Mouse (Mus musculus) testis, adult 2 months (tissue): ENCODE measurements at regions not wholly inside any gene's neighbourhood (a gene's known extent, or its start where the extent isn't known, plus 50 kb on each side); places are given as distances from the start of the nearest gene placed in this dataset.

ENCODE experiments used
- H3K27ac ChIP-seq: fragments of 200-500 bp; 2 replicates; pipeline ENCODE4 v1.5.1; 2012; ENCODE audit warnings: low read depth, low read length; ENCODE audit not compliant: control insufficient read depth, insufficient read depth
- H3K27me3 ChIP-seq: fragments of 200-500 bp; 2 replicates; pipeline ENCODE4 v1.6.1; 2012; ENCODE audit warnings: mild to moderate bottlenecking, low read length, moderate library complexity; ENCODE audit not compliant: control insufficient read depth, insufficient read depth
- H3K36me3 ChIP-seq: fragments of 200-500 bp; 2 replicates; pipeline ENCODE4 v1.6.1; 2012; ENCODE audit warnings: mild to moderate bottlenecking, low read length; ENCODE audit not compliant: control insufficient read depth, insufficient read depth
- H3K4me1 ChIP-seq: fragments of 200-500 bp; 2 replicates; pipeline ENCODE4 v1.6.1; 2012; ENCODE audit warnings: low read length; ENCODE audit not compliant: control insufficient read depth, insufficient read depth
- H3K4me3 ChIP-seq: fragments of 200-500 bp; 2 replicates; pipeline ENCODE4 v1.5.1; 2012; ENCODE audit warnings: low read depth, mild to moderate bottlenecking, low read length, moderate library complexity, mixed read lengths; ENCODE audit not compliant: control insufficient read depth
- CTCF ChIP-seq: fragments of 200-500 bp; IDR thresholded peaks from 2 replicates; pipeline ENCODE4 v1.5.1; 2012; ENCODE audit warnings: low read depth, mild to moderate bottlenecking, inconsistent platforms, low read length, moderate library complexity; ENCODE audit not compliant: control insufficient read depth, insufficient read depth, insufficient replicate concordance
- POLR2A ChIP-seq: fragments of 200-500 bp; IDR thresholded peaks from 2 replicates; pipeline ENCODE4 v1.6.1; 2012; ENCODE audit warnings: low read depth, mild to moderate bottlenecking, inconsistent platforms, low read length, moderate library complexity; ENCODE audit not compliant: control insufficient read depth

GRCm38 (mm10) chr19:27142181-27142580 is 74.1 kb upstream of the Vldlr start:
- no peaks in the 10 kb centered on the region for H3K36me3 ChIP-seq
- no peaks in the 10 kb centered on the region for H3K4me1 ChIP-seq
- no peak overlapping the region for H3K4me3 ChIP-seq
- H3K27ac ChIP-seq, result no peak overlapping the region
- no peaks in the 10 kb centered on the region for H3K27me3 ChIP-seq
- TF ChIP-seq CTCF, result no peak
- TF ChIP-seq POLR2A, result no peak

GRCm38 (mm10) chr19:27147404-27147803 is 68.9 kb upstream of the Vldlr start:
- H3K4me3 ChIP-seq, result no peak overlapping the region
- H3K36me3 ChIP-seq, result no peaks in the 10 kb centered on the region
- no peaks in the 10 kb centered on the region for H3K27me3 ChIP-seq
- H3K27ac ChIP-seq, result no peak overlapping the region
- H3K4me1 ChIP-seq, result no peaks in the 10 kb centered on the region
- TF ChIP-seq POLR2A (no peak), CTCF (no peak)

GRCm38 (mm10) chr19:27148330-27148729 is 68.0 kb upstream of the Vldlr start:
- no peak overlapping the region for H3K4me3 ChIP-seq
- no peaks in the 10 kb centered on the region for H3K4me1 ChIP-seq
- no peak overlapping the region for H3K27ac ChIP-seq
- TF ChIP-seq CTCF (no peak), POLR2A (no peak)
- H3K27me3 ChIP-seq, result no peaks in the 10 kb centered on the region
- no peaks in the 10 kb centered on the region for H3K36me3 ChIP-seq

GRCm38 (mm10) chr19:27149567-27149966 is 66.7 kb upstream of the Vldlr start:
- no peaks in the 10 kb centered on the region for H3K4me1 ChIP-seq
- TF ChIP-seq POLR2A (no peak), CTCF (no peak)

GRCm38 (mm10) chr19:27161933-27162332 is 54.4 kb upstream of the Vldlr start:
- H3K4me3 ChIP-seq, result no peak overlapping the region
- TF ChIP-seq POLR2A (no peak), CTCF (no peak)
- no peaks in the 10 kb centered on the region for H3K36me3 ChIP-seq
- H3K4me1 ChIP-seq, result no peaks in the 10 kb centered on the region
- H3K27ac ChIP-seq, result no peak overlapping the region
- no peaks in the 10 kb centered on the region for H3K27me3 ChIP-seq

More at GRCm38 (mm10) chr19:27149567-27149966, 66.7 kb upstream of the Vldlr start:
- H3K27me3 ChIP-seq, result no peaks in the 10 kb centered on the region
- H3K36me3 ChIP-seq, result no peaks in the 10 kb centered on the region
- no peak overlapping the region for H3K27ac ChIP-seq
- no peak overlapping the region for H3K4me3 ChIP-seq
